Mouse (Mus musculus) MEL (cell line): ENCODE results near the gene Slc7a6os. TPM values are rescaled to one million over a fixed set of nuclear protein-coding genes. Genes with fewer than 3 reads are reported as not detected.

Source experiments
- DNase-seq: peaks from one replicate; pipeline ENCODE4 v3.0.0; 2011; ENCODE audit warnings: low read depth, low spot score
- H3K27ac ChIP-seq: 2 replicates; pipeline ENCODE4 v1.5.1; 2012; ENCODE audit warnings: low read depth, mild to moderate bottlenecking, control low read depth, low read length, moderate library complexity; ENCODE audit not compliant: control insufficient read depth
- H3K27me3 ChIP-seq, 2 experiments: fragments of 150-350 bp in 1 of 2; sonication (generic) in 1 of 2; 2 replicates each; pipeline ENCODE4 v1.6.1; 2012; ENCODE audit warnings: low read length in 2 of 2, mild to moderate bottlenecking in 2 of 2, improper control_type of control experiment in 1 of 2, moderate library complexity in 1 of 2; ENCODE audit not compliant: insufficient read depth in 2 of 2, control insufficient read depth in 1 of 2
- H3K36me3 ChIP-seq, 2 experiments: 2 replicates each; pipeline ENCODE4 v1.6.1; 2012 to 2014; ENCODE audit warnings: low read length in 2 of 2, improper control_type of control experiment in 1 of 2, inconsistent platforms in 1 of 2, mild to moderate bottlenecking in 1 of 2; ENCODE audit not compliant: insufficient read depth in 2 of 2, control insufficient read depth in 1 of 2
- H3K4me1 ChIP-seq, 2 experiments: fragments of 150-350 bp in 1 of 2; sonication (generic) in 1 of 2; 2 replicates each; pipeline ENCODE4 v1.6.1; 2012; ENCODE audit warnings: low read length in 2 of 2, improper control_type of control experiment in 1 of 2, mild to moderate bottlenecking in 1 of 2; ENCODE audit not compliant: insufficient read depth in 2 of 2, control insufficient read depth in 1 of 2
- H3K4me3 ChIP-seq, 2 experiments: fragments of 150-350 bp in 1 of 2; sonication (generic) in 1 of 2; 2 replicates each; pipeline ENCODE4 v1.5.1; 2012; ENCODE audit warnings: low read depth in 2 of 2, low read length in 2 of 2, mild to moderate bottlenecking in 2 of 2, moderate library complexity in 2 of 2, control low read depth in 1 of 2, improper control_type of control experiment in 1 of 2; ENCODE audit not compliant: control insufficient read depth in 1 of 2, insufficient read depth in 1 of 2
- H3K79me2 ChIP-seq: 2 replicates; pipeline ENCODE4 v1.6.1; 2012; ENCODE audit warnings: mild to moderate bottlenecking, low read length, moderate library complexity; ENCODE audit not compliant: control insufficient read depth, poor library complexity, insufficient read depth
- H3K9ac ChIP-seq: 2 replicates; pipeline ENCODE4 v1.6.1; 2012; ENCODE audit warnings: low read depth, mild to moderate bottlenecking, control low read depth, low read length, moderate library complexity; ENCODE audit not compliant: control insufficient read depth, poor library complexity, severe bottlenecking
- H3K9me3 ChIP-seq: fragments of 150-350 bp; sonication (generic); replicated peaks from 2 replicates; pipeline ENCODE4 v1.6.1; 2012; ENCODE audit warnings: mild to moderate bottlenecking, low read length, improper control_type of control experiment, moderate library complexity; ENCODE audit not compliant: insufficient read depth
- BHLHE40 ChIP-seq: IDR thresholded peaks from 2 replicates; pipeline ENCODE4 v1.6.1; 2012; ENCODE audit warnings: low read depth, mild to moderate bottlenecking, inconsistent platforms, low read length, improper control_type of control experiment, borderline replicate concordance
- CTCF ChIP-seq, 3 experiments: IDR thresholded peaks in 2 of 3; conservative IDR thresholded peaks in 1 of 3; 2 replicates each; pipeline ENCODE4 v1.5.1; 2011 to 2012; ENCODE audit warnings: low read length in 3 of 3, low read depth in 2 of 3, mild to moderate bottlenecking in 2 of 3, improper control_type of control experiment in 1 of 3, inconsistent platforms in 1 of 3, mixed read lengths in 1 of 3, moderate library complexity in 1 of 3; ENCODE audit not compliant: control insufficient read depth in 1 of 3, insufficient read depth in 1 of 3, poor library complexity in 1 of 3, severe bottlenecking in 1 of 3
- E2F4 ChIP-seq: IDR thresholded peaks from 2 replicates; pipeline ENCODE4 v1.6.1; 2011; ENCODE audit warnings: low read depth, low read length, improper control_type of control experiment, borderline replicate concordance
- ETS1 ChIP-seq: IDR thresholded peaks from 2 replicates; pipeline ENCODE4 v1.6.1; 2012; ENCODE audit warnings: low read depth, mild to moderate bottlenecking, inconsistent platforms, low read length, improper control_type of control experiment, moderate library complexity
- GATA1 ChIP-seq: IDR thresholded peaks from 2 replicates; pipeline ENCODE4 v1.6.1; 2011; ENCODE audit warnings: low read depth, low read length, improper control_type of control experiment
- HCFC1 ChIP-seq: IDR thresholded peaks from 2 replicates; pipeline ENCODE4 v1.6.1; 2012; ENCODE audit warnings: low read depth, mild to moderate bottlenecking, inconsistent platforms, low read length, improper control_type of control experiment, moderate library complexity
- KAT2A ChIP-seq: conservative IDR thresholded peaks from 2 replicates; pipeline ENCODE4 v1.6.1; 2012; ENCODE audit warnings: low read depth, low read length, improper control_type of control experiment, inconsistent platforms
- MAX ChIP-seq: IDR thresholded peaks from 2 replicates; pipeline ENCODE4 v1.6.1; 2011; ENCODE audit warnings: low read length, improper control_type of control experiment
- MEF2A ChIP-seq: IDR thresholded peaks from 2 replicates; pipeline ENCODE4 v1.6.1; 2014; ENCODE audit warnings: low read depth, mild to moderate bottlenecking, inconsistent platforms, low read length, improper control_type of control experiment; ENCODE audit not compliant: poor library complexity, insufficient replicate concordance, severe bottlenecking; ENCODE audit errors: extremely low read depth
- MYB ChIP-seq: IDR thresholded peaks from 2 replicates; pipeline ENCODE4 v1.6.1; 2011; ENCODE audit warnings: mild to moderate bottlenecking, low read depth, low read length, improper control_type of control experiment
- MYC ChIP-seq: IDR thresholded peaks from 2 replicates; pipeline ENCODE4 v1.6.1; 2011; ENCODE audit warnings: low read depth, mild to moderate bottlenecking, low read length, improper control_type of control experiment, moderate library complexity
- NELFE ChIP-seq: IDR thresholded peaks from 2 replicates; pipeline ENCODE4 v1.6.1; 2011; ENCODE audit warnings: low read depth, low read length, improper control_type of control experiment
- NRF1 ChIP-seq: IDR thresholded peaks from 2 replicates; pipeline ENCODE4 v1.6.1; 2014; ENCODE audit warnings: low read depth, mild to moderate bottlenecking, inconsistent platforms, low read length, improper control_type of control experiment, moderate library complexity; ENCODE audit not compliant: poor library complexity, insufficient read depth, severe bottlenecking
- POLR2AphosphoS5 ChIP-seq: IDR thresholded peaks from 2 replicates; pipeline ENCODE4 v1.6.1; 2012; ENCODE audit warnings: low read depth, borderline replicate concordance, mild to moderate bottlenecking, inconsistent platforms, low read length, moderate library complexity, mixed read lengths
- RAD21 ChIP-seq: IDR thresholded peaks from 2 replicates; pipeline ENCODE4 v1.6.1; 2011; ENCODE audit warnings: mild to moderate bottlenecking, low read depth, low read length, improper control_type of control experiment
- RCOR1 ChIP-seq: IDR thresholded peaks from 2 replicates; pipeline ENCODE4 v1.6.1; 2012; ENCODE audit warnings: low read depth, mild to moderate bottlenecking, inconsistent platforms, low read length, improper control_type of control experiment
- SMC3 ChIP-seq: IDR thresholded peaks from 2 replicates; pipeline ENCODE4 v1.6.1; 2011; ENCODE audit warnings: low read depth, low read length, improper control_type of control experiment
- TBP ChIP-seq: IDR thresholded peaks from 2 replicates; pipeline ENCODE4 v1.8.0; 2011; ENCODE audit warnings: low read depth, low read length, improper control_type of control experiment
- ZKSCAN1 ChIP-seq: IDR thresholded peaks from 2 replicates; pipeline ENCODE4 v1.6.1; 2012; ENCODE audit warnings: low read depth, mild to moderate bottlenecking, inconsistent platforms, low read length, improper control_type of control experiment, moderate library complexity
- ZMIZ1 ChIP-seq: IDR thresholded peaks from 2 replicates; pipeline ENCODE4 v1.6.1; 2012; ENCODE audit warnings: low read depth, mild to moderate bottlenecking, inconsistent platforms, low read length, improper control_type of control experiment, moderate library complexity
- polyA plus RNA-seq, 2 experiments: library from polyadenylated mRNA; stranded (reverse) in 1 of 2; unstranded in 1 of 2; fragments of >175 nt in 1 of 2; fragments of >200 nt in 1 of 2; gene quantifications; 2 replicates each; pipeline versions ENCODE4 v1.2.1 to v1.2.4; 2012; ENCODE audit warnings: low replicate concordance in 2 of 2, low read depth in 1 of 2; ENCODE audit not compliant: insufficient read length in 2 of 2, insufficient read depth in 1 of 2, missing spikeins in 1 of 2
- total RNA-seq: library from RNA; depleted of rRNA; stranded (reverse); fragments of 300-350 nt; gene quantifications from 2 replicates; pipeline ENCODE4 v1.2.3, GENCODE M21; 2012

Slc7a6os gene
- total and polyA plus RNA-seq, 3 experiments: 52.0 to 53.6 TPM; not detected in 1

- TF ChIP-seq TBP (peak; percentile 85), HCFC1 (peak; percentile 94), GATA1 (no peak), ZMIZ1 (no peak; the same call in none of the 2 replicates)
Measured at GRCm38 (mm10) chr8:106210821-106211345, at the start of gene Slc7a6os, which contains the start of gene Prmt7 (continued).

- Histone ChIP-seq H3K4me3 (no peak overlapping the region), H3K4me1 (no peaks in the 10 kb centered on the region), H3K9me3 (no peaks in the 10 kb centered on the region), H3K36me3 (no peaks in the 10 kb centered on the region; a peak in 1 of 4 replicates), H3K27me3 (no peaks in the 10 kb centered on the region), H3K27ac (no peak overlapping the region), H3K79me2 (no peaks in the 10 kb centered on the region), H3K9ac (no peak overlapping the region)
- no peak for DNase-seq
- TF ChIP-seq RCOR1: no peak
Measured at GRCm38 (mm10) chr8:106259579-106260255, 49.0 kb upstream of the Slc7a6os start.

- Histone ChIP-seq H3K4me1 (no peaks in the 10 kb centered on the region), H3K27ac (no peak overlapping the region), H3K4me3 (no peak overlapping the region), H3K36me3 (no peaks in the 10 kb centered on the region; a peak in 1 of 4 replicates), H3K9ac (no peak overlapping the region), H3K9me3 (no peaks in the 10 kb centered on the region), H3K79me2 (no peaks in the 10 kb centered on the region), H3K27me3 (no peaks in the 10 kb centered on the region)
- peak; percentile 49 for DNase-seq
- TF ChIP-seq MAX: no peak
- TF ChIP-seq POLR2AphosphoS5: no peak
- TF ChIP-seq E2F4: no peak
- TF ChIP-seq BHLHE40: no peak
- peak; percentile 11 for TF ChIP-seq RAD21
- TF ChIP-seq SMC3: peak; percentile 56; the same call in 1 of the 2 replicates
- TF ChIP-seq GATA1: no peak
- TF ChIP-seq MYB: no peak
- TF ChIP-seq ZKSCAN1: no peak
- TF ChIP-seq KAT2A: no peak
- TF ChIP-seq ETS1: no peak
- TF ChIP-seq HCFC1: no peak
- TF ChIP-seq MEF2A: no peak
- TF ChIP-seq MYC: no peak
- TF ChIP-seq NRF1: no peak
- TF ChIP-seq CTCF (IDR thresholded peaks at IDR 0.05 in 2 of 3, conservative IDR thresholded peaks at IDR 0.05 in 1 of 3; ENCODE audit: control insufficient read depth in 1 of 3, insufficient read depth in 1 of 3, low read depth in 2 of 3, low read length in 3 of 3, poor library complexity in 1 of 3, severe bottlenecking in 1 of 3): peak; percentile 65 to 73 (median 66); a peak in 5 of 6 replicates
- TF ChIP-seq NELFE: no peak
Measured at GRCm38 (mm10) chr8:106258169-106258568, 47.4 kb upstream of the Slc7a6os start.
